Mouse (Mus musculus): Measurements from ENCODE around the gene Sfswap.

DNA sequence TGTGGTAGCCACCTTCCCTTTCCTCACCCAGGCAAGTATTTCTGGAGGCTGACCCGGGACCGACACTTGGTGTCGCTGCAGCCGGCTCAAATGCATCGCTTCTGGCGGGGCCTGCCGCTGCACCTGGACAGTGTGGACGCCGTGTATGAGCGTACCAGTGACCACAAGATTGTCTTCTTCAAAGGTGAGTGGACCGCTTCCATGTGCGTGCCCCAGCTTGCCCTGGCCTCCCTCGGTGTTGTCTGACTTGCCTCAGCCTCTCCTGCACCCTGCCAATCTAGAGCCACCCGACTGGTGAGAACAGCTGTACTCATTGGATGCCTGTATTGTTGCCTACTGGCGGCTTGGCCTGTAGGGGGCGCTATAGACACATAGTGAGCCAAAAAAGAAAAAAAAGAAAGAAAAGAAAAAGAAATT, 101.1 kb downstream of the Sfswap start:
- peak; percentile 52 to 65 (median 58) for TF ChIP-seq CTCF (IDR thresholded peaks at IDR 0.05 in 2 of 3, conservative IDR thresholded peaks at IDR 0.05 in 1 of 3; ENCODE audit: control insufficient read depth in 1 of 3, insufficient read depth in 1 of 3, low read depth in 2 of 3, low read length in 3 of 3, poor library complexity in 1 of 3, severe bottlenecking in 1 of 3)
- no peak for TF ChIP-seq POLR2A (IDR thresholded peaks at IDR 0.05; ENCODE audit: control insufficient read depth in 1 of 2, insufficient read depth in 1 of 2, low read depth in 1 of 2, low read length in 2 of 2, poor library complexity in 1 of 2)
- no peak for TF ChIP-seq RCOR1 (IDR thresholded peaks at IDR 0.05; ENCODE audit: low read depth, low read length)
- no peak for TF ChIP-seq NRF1 (IDR thresholded peaks at IDR 0.05; ENCODE audit: insufficient read depth, low read depth, low read length, poor library complexity, severe bottlenecking)
- TF ChIP-seq MXI1 (IDR thresholded peaks at IDR 0.05; ENCODE audit: low read depth, low read length) = no peak
- no peak for TF ChIP-seq MEF2A (IDR thresholded peaks at IDR 0.05; ENCODE audit: extremely low read depth, insufficient replicate concordance, low read depth, low read length, poor library complexity, severe bottlenecking)
- TF ChIP-seq MAFK (IDR thresholded peaks at IDR 0.05; ENCODE audit: borderline replicate concordance, low read depth, low read length) = no peak
